In genomic region chr9:21015571-21016130, GRCm38 (mm10) we compare ENCODE assay signal across 8 mouse cellular contexts. TPM values are rescaled to one million over a fixed set of nuclear protein-coding genes. Genes with fewer than 3 reads are reported as not detected.
DNase-seq lines count a peak whose midpoint lies in the region; ATAC-seq lines count a peak whose summit lies in the region.

Gene Icam1, plus strand, starts transcription at chr9:21015985.

- H3K79me2 ChIP-seq in macrophage (ENCODE audit: inconsistent target): peaks cover 45% of the 10 kb centered on the region

- DNase-seq in layer of hippocampus, adult 11-12 months (ENCODE audit: low spot score): peak; percentile 57
- no peak for DNase-seq in layer of hippocampus, adult 9-11 months
- DNase-seq in forebrain, embryonic 11.5 days (ENCODE audit: low spot score): no peak
- peak; percentile 73 for DNase-seq in heart, postnatal 14 days
- peak; percentile 90 to 93 for DNase-seq in kidney, postnatal 25 days
- DNase-seq in spleen, postnatal 36 days (ENCODE audit: low spot score in 2 of 2): peak; percentile 85 to 87
- DNase-seq in cerebellum, adult 9-10 months: no peak

- peak within 1 kb of the TSS; percentile 32 for H3K4me2 ChIP-seq in forebrain, embryonic 11.5 days (ENCODE audit: low read depth, low read length, severe bottlenecking)

- intact Hi-C loops in heart, postnatal 14 days (cut with DNase I): no loop called here

- no peaks in the 10 kb centered on the region for H3K36me3 ChIP-seq in forebrain, embryonic 11.5 days (ENCODE audit: control insufficient read depth, insufficient read depth, low read length)
- H3K36me3 ChIP-seq in macrophage (ENCODE audit: inconsistent target): peaks cover 11% of the 10 kb centered on the region; the same call in 1 of the 2 replicates

- H3K4me3 ChIP-seq in forebrain, embryonic 11.5 days (ENCODE audit: low read depth, low read length): peak within 1 kb of the TSS; percentile 18
- H3K4me3 ChIP-seq in macrophage (ENCODE audit: inconsistent target): peak within 1 kb of the TSS; percentile 67

- peaks cover 36% of the 10 kb centered on the region for H3K27me3 ChIP-seq in forebrain, embryonic 11.5 days (ENCODE audit: control insufficient read depth, insufficient read depth, low read length)

- no peak for ATAC-seq in forebrain, embryonic 11.5 days (replicated peaks; ENCODE audit: low FRiP score)

- H3K27ac ChIP-seq in forebrain, embryonic 11.5 days (ENCODE audit: low read depth, low read length): no peak within 1 kb of the TSS
- H3K27ac ChIP-seq in macrophage: peak within 1 kb of the TSS; percentile 90

- no peaks in the 10 kb centered on the region for H3K9me3 ChIP-seq in forebrain, embryonic 11.5 days (ENCODE audit: control insufficient read depth, low read length)

- no peak within 1 kb of the TSS; the same call in 1 of the 2 replicates for H3K9ac ChIP-seq in forebrain, embryonic 11.5 days (ENCODE audit: low read length)

- peaks cover 9% of the 10 kb centered on the region; the same call in 1 of the 2 replicates for H3K4me1 ChIP-seq in forebrain, embryonic 11.5 days (replicated peaks; ENCODE audit: control insufficient read depth, insufficient read depth, low read length)

- WGBS in forebrain, embryonic 11.5 days: under 1% methylated on average over 30 of the region's 30 CpGs
- WGBS in macrophage (ENCODE audit: missing documents): 2% methylated on average over 29 of the region's 30 CpGs

RNA-seq across cellular contexts. Expression of gene Icam1, which starts in this region (rescaled TPM):
- 4.2 and 4.8 TPM in 2 replicates for polyA plus RNA-seq in forebrain, embryonic 11.5 days (2014; fragmentation: Nextera tagmentation; extraction: Ambion mirVana)
- 10 to 100 TPM in 1 of 2 experiments, 1 to 10 TPM in 1; 8.5 to 10.1 TPM for total RNA-seq in heart, postnatal 14 days (2021)
- total RNA-seq in macrophage (2018; cell fraction: chromatin; rRNA removed): 1,000 to 10,000 TPM in 13 of 26 experiments, 100 to 1,000 TPM in 10, 10 to 100 TPM in 3; 57.0 to 3,038 (median 1,000) TPM
- 1,000 to 10,000 TPM in 2 of 26 experiments, 100 to 1,000 TPM in 18, 10 to 100 TPM in 6; 49.9 to 1,322 (median 265) TPM for total RNA-seq in macrophage (2018; cell fraction: cytosol; rRNA removed)
- 1,000 to 10,000 TPM in 17 of 26 experiments, 100 to 1,000 TPM in 8, 10 to 100 TPM in 1; 95.6 to 2,581 (median 1,271) TPM for total RNA-seq in macrophage (2018; cell fraction: nucleus; rRNA removed)
- 35.3 to 116 TPM (median 39.2 TPM) in 3 replicates for polyA plus RNA-seq in macrophage (2018)

Comparison
In these comparisons a context has a peak if more than half of its experiments do, and no peak if none do; other contexts are left out.
1. DNase-seq: peak in layer of hippocampus, adult 11-12 months (single experiment), heart, postnatal 14 days (2 of 2), kidney, postnatal 25 days (2 of 2) and spleen, postnatal 36 days (2 of 2); none in layer of hippocampus, adult 9-11 months (single experiment), forebrain, embryonic 11.5 days (single experiment) and cerebellum, adult 9-10 months (single experiment).